Mouse (Mus musculus) intestine, embryonic 15.5 days (tissue): ENCODE results near the gene Usp30. TPM values are rescaled to one million over a fixed set of nuclear protein-coding genes. Genes with fewer than 3 reads are reported as not detected.

Source experiments
- ATAC-seq: fragments of 200-750 bp; cut with Nextera tagmentation; 2 replicates; pipeline ENCODE4 v1.8.0; 2017; ENCODE audit warnings: moderate TSS enrichment, moderate library complexity
- H3K27ac ChIP-seq: fragments of 300-500 bp; sonication (generic); 2 replicates; pipeline ENCODE4 v1.5.1; 2015; ENCODE audit warnings: mild to moderate bottlenecking, inconsistent platforms
- H3K27me3 ChIP-seq: fragments of 300-500 bp; sonication (generic); replicated peaks from 2 replicates; pipeline ENCODE4 v1.6.1; 2015; ENCODE audit warnings: inconsistent platforms
- H3K36me3 ChIP-seq: fragments of 300-500 bp; sonication (generic); 2 replicates; pipeline ENCODE4 v1.6.1; 2015; ENCODE audit warnings: inconsistent platforms
- H3K4me1 ChIP-seq: fragments of 300-500 bp; sonication (generic); replicated peaks from 2 replicates; pipeline ENCODE4 v1.6.1; 2015; ENCODE audit warnings: inconsistent platforms
- H3K4me2 ChIP-seq: fragments of 300-500 bp; sonication (generic); replicated peaks from 2 replicates; pipeline ENCODE4 v1.6.1; 2015; ENCODE audit warnings: mild to moderate bottlenecking, inconsistent platforms
- H3K4me3 ChIP-seq: fragments of 300-500 bp; sonication (generic); replicated peaks from 2 replicates; pipeline ENCODE4 v1.5.1; 2015; ENCODE audit warnings: inconsistent platforms
- H3K9ac ChIP-seq: fragments of 300-500 bp; sonication (generic); 2 replicates; pipeline ENCODE4 v1.6.1; 2015; ENCODE audit warnings: inconsistent platforms
- H3K9me3 ChIP-seq: fragments of 300-500 bp; sonication (generic); 2 replicates; pipeline ENCODE4 v1.6.1; 2016; ENCODE audit warnings: inconsistent platforms
- WGBS: fragments of 180-500 bp; shearing (Covaris S2); methylation state at CpG from one replicate; pipeline ENCODE4 v1.1.7; 2015; 5-methylcytosine and 5-hydroxymethylcytosine counted together
- polyA plus RNA-seq: library from polyadenylated mRNA; unstranded; fragments of >200 nt; fragmentation: Nextera tagmentation; extraction: Ambion mirVana; gene quantifications from 2 replicates; pipeline ENCODE4 v1.2.1, GENCODE M21; 2015

Gene Usp30
- polyA plus RNA-seq: 10.3 and 10.5 TPM in 2 replicates

DNA sequence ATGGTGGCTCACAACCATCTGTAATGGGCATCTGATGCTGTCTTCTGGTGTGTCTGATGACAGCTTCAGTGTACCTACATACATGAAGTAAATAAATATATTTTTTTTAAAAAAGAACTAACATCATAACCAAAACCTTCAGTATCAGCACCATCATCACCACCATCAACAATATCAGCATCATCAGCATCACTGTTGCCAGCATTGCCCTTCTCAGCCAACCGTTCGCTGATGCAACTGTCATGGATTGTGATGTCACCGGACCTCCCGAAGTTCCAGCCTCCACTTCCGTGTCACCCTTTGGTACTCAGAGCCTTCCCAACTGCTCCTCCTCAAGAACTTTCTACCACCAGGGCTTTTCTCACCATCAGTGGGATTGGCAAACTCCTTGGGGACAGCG lies at the start of gene Usp30:
TSS of gene Usp30 (plus strand) at position 301 of the 400 bp plus-strand sequence.
- no peak within 1 kb of the TSS for H3K4me3 ChIP-seq
- no peak for ATAC-seq

DNA sequence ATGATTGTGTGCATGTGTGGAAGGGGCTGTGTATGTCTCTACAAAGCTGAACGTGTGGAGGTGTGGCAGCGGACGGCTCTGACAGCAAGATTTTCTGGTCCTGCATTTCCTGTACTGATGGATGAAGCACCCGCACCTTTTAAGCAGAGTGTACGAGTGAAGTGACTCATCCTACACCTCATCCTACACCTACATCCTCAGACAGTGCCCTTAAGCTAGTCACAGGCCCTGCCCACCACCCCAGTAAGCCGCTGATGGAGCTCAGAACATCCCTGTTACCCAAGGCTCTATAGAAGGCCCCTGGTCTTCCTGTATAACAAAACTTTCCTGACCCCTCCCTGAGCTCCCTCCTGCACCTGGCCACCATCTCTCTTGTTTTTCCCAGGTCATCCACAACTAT lies 40.9 kb upstream of the Usp30 start:
- H3K4me3 ChIP-seq: no peak overlapping the region
- H3K4me2 ChIP-seq: no peak overlapping the region
- H3K9me3 ChIP-seq: no peaks in the 10 kb centered on the region
- 0 out of 2 replicates have a peak, but pooled peaks cover 2% of the 10 kb centered on the region for H3K4me1 ChIP-seq
- no peaks in the 10 kb centered on the region for H3K36me3 ChIP-seq
- WGBS: 52% methylated on average over 6 of the region's 6 CpGs
- H3K27ac ChIP-seq: no peak overlapping the region
- no peak for ATAC-seq
- H3K27me3 ChIP-seq: no peaks in the 10 kb centered on the region
- no peak overlapping the region for H3K9ac ChIP-seq

More for the DNA sequence above, at the start of gene Usp30:
- H3K4me1 ChIP-seq: no peaks in the 10 kb centered on the region
- no peaks in the 10 kb centered on the region for H3K9me3 ChIP-seq
- no peak within 1 kb of the TSS for H3K9ac ChIP-seq
- H3K4me2 ChIP-seq: no peak within 1 kb of the TSS
- H3K36me3 ChIP-seq: no peaks in the 10 kb centered on the region
- WGBS: 92% methylated on average over 6 of the region's 6 CpGs
- H3K27ac ChIP-seq: no peak within 1 kb of the TSS
- no peaks in the 10 kb centered on the region for H3K27me3 ChIP-seq

DNA sequence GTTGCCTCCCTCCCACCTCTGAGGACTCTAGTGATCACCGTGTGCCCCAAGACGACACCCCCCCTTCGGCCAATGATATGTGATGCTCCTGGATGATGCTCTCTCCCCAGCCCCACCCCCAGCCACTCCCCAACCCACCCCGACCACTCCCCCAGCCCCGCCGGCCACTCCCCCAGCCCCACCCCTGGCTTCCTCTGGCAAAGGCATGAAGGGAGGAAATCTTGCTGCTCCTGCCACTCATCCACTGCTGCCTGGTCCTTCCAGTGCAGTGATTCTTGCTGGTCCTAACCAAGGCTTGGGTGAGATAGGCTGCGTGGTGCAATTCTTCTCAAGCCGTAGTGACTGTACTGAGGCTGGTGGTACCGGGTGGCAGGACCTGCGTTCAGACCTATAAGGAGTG lies 40.4 kb upstream of the Usp30 start:
- Histone ChIP-seq H3K9ac (no peak overlapping the region), H3K4me2 (no peak overlapping the region), H3K9me3 (no peaks in the 10 kb centered on the region), H3K27ac (no peak overlapping the region), H3K4me1 (0 out of 2 replicates have a peak, but pooled peaks cover 2% of the 10 kb centered on the region), H3K36me3 (no peaks in the 10 kb centered on the region), H3K27me3 (no peaks in the 10 kb centered on the region), H3K4me3 (no peak overlapping the region)
- 14% methylated on average over 10 of the region's 10 CpGs for WGBS
- peak; percentile 57 for ATAC-seq

DNA sequence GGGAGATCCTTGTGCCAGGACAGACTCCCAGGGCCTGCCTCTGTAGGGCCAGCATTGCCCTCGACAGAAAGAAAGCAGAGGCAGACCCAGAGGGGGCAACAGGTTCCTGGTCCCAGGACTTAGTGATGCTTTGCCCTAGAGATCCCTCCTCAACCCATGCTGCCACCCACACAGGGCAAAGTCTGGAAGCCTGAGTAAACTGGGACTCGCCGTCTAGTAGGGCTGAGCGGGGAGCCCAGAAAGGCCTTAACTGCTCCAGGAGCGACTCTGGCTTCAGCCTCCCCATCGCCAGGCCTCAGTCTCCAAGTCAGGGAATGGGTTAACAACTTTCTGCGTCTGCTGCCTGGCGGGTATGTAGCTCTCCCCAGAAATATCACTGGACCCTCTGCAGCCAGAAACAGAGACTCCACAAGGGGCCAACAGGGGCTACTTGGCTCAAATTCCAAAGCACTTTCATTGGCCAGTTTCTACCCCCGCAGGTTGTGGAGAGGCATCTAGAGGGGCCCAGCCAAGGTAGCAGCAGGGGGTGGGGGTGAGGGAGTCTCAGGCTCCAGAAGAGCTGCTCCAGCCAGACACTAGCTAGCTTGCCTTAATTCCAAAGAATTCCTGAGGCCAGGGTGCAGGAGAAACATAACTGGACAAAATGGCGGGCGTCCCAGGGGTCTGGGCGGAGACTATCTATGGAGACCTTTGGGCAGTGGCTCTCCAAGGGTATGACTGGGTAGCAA lies 37.9 kb upstream of the Usp30 start:
- no peak for ATAC-seq
- Histone ChIP-seq H3K27ac (no peak overlapping the region), H3K9me3 (no peaks in the 10 kb centered on the region), H3K4me3 (no peak overlapping the region), H3K4me2 (no peak overlapping the region), H3K27me3 (no peaks in the 10 kb centered on the region), H3K4me1 (0 out of 2 replicates have a peak, but pooled peaks cover 5% of the 10 kb centered on the region), H3K9ac (no peak overlapping the region), H3K36me3 (no peaks in the 10 kb centered on the region)
- WGBS: 86% methylated on average over 12 of the region's 12 CpGs

DNA sequence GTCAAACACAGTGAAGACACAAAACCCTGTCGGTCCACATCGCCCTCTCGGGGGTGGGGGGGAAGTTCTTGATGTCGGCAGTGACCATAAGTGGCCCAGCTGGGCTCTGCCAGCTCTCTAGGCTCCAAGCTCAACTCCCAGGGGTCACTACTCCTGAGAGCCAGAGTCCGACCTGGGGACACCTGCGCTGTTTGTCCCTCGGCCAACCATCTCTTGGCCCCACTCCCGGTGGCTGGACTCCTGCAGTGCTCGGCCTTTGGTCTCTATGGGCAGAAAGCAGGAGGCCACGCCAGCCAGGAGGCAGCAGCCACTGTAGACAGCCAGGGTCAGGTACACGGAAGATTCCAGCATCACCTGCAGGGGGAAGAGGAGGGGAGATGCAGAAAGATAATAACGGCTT lies 37.1 kb upstream of the Usp30 start:
- Histone ChIP-seq H3K9me3 (no peaks in the 10 kb centered on the region), H3K4me1 (0 out of 2 replicates have a peak, but pooled peaks cover 5% of the 10 kb centered on the region), H3K4me3 (no peak overlapping the region), H3K27me3 (no peaks in the 10 kb centered on the region), H3K4me2 (no peak overlapping the region), H3K27ac (no peak overlapping the region), H3K9ac (no peak overlapping the region), H3K36me3 (no peaks in the 10 kb centered on the region)
- no peak for ATAC-seq
- WGBS: 77% methylated on average over 12 of the region's 12 CpGs

DNA sequence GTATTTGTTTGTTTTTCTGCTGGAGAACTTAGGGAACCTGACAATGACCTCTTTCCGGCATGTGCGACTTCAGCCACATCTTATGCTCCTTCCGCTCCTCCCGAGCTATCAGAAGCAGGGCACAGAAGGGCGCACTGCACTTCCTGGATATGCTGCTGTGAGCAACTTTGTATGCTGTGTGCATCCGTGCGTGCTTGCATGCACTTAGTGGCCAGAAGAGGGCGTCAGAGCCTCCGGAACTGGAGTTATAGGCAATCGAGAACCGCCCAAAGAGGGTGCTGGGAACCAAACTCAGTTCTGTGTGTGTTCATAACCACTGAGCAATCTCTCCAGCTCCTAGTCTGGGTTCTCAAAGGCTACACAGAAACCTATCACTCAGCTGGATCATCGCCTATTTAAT lies 34.6 kb upstream of the Usp30 start:
- Histone ChIP-seq H3K4me3 (no peak overlapping the region), H3K9me3 (no peaks in the 10 kb centered on the region), H3K9ac (no peak overlapping the region), H3K4me1 (0 out of 2 replicates have a peak, but pooled peaks cover 3% of the 10 kb centered on the region), H3K27ac (no peak overlapping the region), H3K4me2 (no peak overlapping the region), H3K27me3 (no peaks in the 10 kb centered on the region), H3K36me3 (no peaks in the 10 kb centered on the region)
- no peak for ATAC-seq
- 89% methylated on average over 12 of the region's 12 CpGs for WGBS

DNA sequence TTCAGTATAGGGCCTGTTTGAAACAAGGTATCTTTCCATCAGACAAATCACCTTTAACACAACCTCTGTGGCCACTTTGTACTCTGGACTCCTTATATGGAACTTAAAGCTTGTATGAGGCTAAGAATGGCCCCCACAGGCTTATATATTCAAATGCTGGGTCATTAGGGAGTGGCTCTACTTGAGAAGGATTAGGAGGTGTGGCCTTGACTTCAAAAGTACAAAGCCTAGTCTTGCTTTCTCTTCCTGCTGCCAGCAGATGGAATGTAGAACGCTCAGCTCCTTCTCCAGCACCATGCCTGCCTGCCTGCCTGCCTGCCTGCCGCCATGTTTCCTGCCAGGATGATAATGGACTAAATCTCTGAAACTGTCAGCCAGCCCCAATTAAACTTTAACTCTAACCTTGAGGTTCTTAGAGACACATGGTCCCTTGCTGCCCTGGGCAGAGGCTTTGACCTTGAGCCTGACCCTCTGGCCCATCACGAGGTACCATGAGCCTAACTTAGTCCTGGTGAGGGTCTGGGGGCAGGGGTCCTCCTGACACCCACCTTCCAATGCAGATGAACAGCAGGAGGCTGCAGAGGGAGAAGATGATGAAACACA lies 33.0 kb upstream of the Usp30 start:
- Histone ChIP-seq H3K27me3 (no peaks in the 10 kb centered on the region), H3K9me3 (no peaks in the 10 kb centered on the region), H3K4me3 (no peak overlapping the region), H3K36me3 (no peaks in the 10 kb centered on the region), H3K9ac (no peak overlapping the region), H3K4me2 (no peak overlapping the region), H3K4me1 (0 out of 2 replicates have a peak, but pooled peaks cover 5% of the 10 kb centered on the region), H3K27ac (no peak overlapping the region)
- ATAC-seq: no peak
- WGBS: 78% methylated on average over 3 of the region's 3 CpGs

DNA sequence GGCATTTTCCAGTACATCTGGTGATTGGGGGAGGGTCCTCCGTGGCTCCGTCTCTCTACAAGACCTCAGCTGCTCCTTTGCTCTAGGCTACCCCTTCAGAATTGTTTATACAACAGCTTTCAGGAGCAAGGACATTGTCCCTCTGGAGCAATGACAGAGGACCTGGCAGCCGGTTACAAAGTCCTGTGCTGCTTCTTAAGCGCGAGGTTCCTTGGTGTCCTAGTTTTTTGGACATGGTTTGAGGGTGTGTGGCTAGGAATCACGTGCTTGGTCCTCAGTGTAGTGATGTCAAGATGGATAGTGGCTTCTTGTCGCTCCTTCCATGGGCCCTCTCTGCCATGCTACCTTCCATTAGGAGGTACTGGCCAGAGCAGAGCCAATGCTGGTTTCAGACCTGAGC lies 30.9 kb upstream of the Usp30 start:
- no peak for ATAC-seq
- 73% methylated on average over 7 of the region's 7 CpGs for WGBS
- Histone ChIP-seq H3K4me3 (no peak overlapping the region), H3K4me2 (no peak overlapping the region), H3K4me1 (0 out of 2 replicates have a peak, but pooled peaks cover 5% of the 10 kb centered on the region), H3K9ac (no peak overlapping the region), H3K27me3 (no peaks in the 10 kb centered on the region), H3K27ac (no peak overlapping the region), H3K36me3 (no peaks in the 10 kb centered on the region), H3K9me3 (no peaks in the 10 kb centered on the region)

DNA sequence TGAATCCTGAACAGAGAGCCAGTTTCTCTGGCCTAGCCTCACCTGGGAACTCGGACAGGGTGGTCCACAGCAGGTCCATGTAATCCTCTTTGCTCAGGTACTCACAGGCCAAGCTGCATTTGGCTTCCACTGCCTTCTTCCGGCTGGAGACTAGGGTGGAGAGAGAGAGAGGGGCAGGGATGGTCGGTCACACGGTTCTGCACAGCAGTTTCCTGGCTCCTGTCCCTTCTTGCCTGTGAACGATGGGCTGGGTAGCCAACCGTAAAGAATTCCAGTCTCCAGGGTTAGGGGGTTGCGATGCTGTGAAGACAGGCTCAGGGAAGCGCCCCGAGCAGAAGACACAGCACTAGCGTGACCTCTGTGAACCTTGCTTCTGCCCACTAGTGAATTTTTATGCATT lies 30.1 kb upstream of the Usp30 start:
- no peak for ATAC-seq

DNA sequence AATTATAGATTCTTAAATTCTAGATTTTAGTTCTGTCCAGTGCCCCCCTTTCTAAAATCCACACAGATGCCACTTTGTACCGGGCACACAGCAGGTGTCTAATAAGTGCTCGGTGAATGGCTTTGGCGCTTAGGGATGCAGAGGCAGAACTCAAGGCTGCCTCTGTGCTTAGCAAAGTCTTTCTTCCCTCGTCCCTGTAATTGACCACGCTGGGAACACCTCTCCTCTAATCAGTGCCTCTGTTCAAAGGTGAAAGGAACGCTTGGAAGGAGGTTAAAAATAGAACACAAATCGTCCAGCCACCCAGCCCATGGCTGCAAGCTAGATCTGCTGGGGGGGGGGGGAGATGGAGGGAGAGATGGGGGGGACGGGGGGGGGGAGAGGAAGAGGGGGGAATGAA lies 24.8 kb upstream of the Usp30 start:
- Histone ChIP-seq H3K27me3 (no peaks in the 10 kb centered on the region), H3K4me3 (no peak overlapping the region), H3K9me3 (no peaks in the 10 kb centered on the region), H3K36me3 (no peaks in the 10 kb centered on the region), H3K4me2 (peak overlapping the region; percentile 39; the same call in 1 of the 2 replicates), H3K9ac (no peak overlapping the region), H3K27ac (no peak overlapping the region), H3K4me1 (peaks cover 10% of the 10 kb centered on the region; the same call in 1 of the 2 replicates)
- 31% methylated on average over 7 of the region's 8 CpGs for WGBS
- ATAC-seq: peak; percentile 44

More for the DNA sequence above, 30.1 kb upstream of the Usp30 start:
- no peak overlapping the region for H3K9ac ChIP-seq
- H3K27ac ChIP-seq: no peak overlapping the region
- 0 out of 2 replicates have a peak, but pooled peaks cover 5% of the 10 kb centered on the region for H3K4me1 ChIP-seq
- no peak overlapping the region for H3K4me3 ChIP-seq
- no peaks in the 10 kb centered on the region for H3K36me3 ChIP-seq
- H3K27me3 ChIP-seq: no peaks in the 10 kb centered on the region
- 67% methylated on average over 10 of the region's 10 CpGs for WGBS
- no peak overlapping the region for H3K4me2 ChIP-seq
- H3K9me3 ChIP-seq: no peaks in the 10 kb centered on the region

DNA sequence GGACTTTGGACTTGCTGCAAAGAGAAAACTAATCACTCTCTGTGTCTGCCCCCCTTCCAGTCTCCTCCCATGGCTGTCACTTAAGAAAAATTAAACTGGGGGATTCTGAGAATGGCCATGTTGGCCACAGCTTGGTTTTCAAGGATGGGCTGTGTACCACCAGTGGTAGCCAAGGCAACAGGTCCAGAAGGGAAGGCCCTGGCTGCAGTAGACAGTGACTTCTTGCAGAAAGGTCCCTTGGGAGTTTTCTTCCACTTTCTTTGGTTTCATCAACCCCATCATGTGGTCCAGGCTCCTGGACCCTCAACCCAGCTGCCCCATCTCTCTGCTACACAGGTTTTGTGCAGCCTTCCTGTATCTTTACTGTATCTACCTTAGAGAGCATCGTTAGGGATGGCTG lies 24.4 kb upstream of the Usp30 start:
- Histone ChIP-seq H3K9me3 (no peaks in the 10 kb centered on the region), H3K36me3 (no peaks in the 10 kb centered on the region), H3K27ac (peak overlapping the region; percentile 74), H3K9ac (no peak overlapping the region), H3K4me3 (no peak overlapping the region), H3K4me1 (peaks cover 10% of the 10 kb centered on the region; the same call in 1 of the 2 replicates), H3K27me3 (no peaks in the 10 kb centered on the region), H3K4me2 (peak overlapping the region; percentile 39)
- 77% methylated on average over 1 of the region's 1 CpGs for WGBS
- ATAC-seq: peak; percentile 48

DNA sequence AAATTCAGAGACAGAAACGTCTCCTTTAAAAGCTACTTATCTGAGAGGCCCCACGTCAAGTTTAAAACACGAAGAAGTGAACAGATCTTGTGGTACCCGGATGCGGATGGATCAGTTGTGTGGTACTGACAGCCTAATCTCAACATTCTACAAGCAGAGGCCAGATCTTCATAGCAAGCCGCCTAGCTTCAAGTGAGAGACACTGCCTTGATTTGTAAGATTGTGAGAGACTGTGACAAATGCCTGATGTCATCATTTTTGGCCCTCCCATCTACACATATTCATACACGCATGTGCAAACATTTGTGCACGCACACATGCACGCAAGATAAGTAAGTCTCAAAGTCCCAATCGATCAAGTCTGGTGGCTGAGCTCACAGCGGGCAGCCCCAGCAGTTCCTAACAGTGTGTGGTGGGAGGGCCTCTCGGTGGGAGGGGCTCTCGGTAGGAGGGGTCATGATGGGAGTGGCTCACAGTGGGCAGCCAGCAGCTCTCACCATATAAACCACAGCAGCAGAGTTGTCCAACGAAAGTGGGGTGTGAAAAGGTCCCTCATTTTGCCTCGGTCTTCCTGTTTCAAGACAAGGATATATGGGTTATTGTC lies 23.8 kb upstream of the Usp30 start:
- Histone ChIP-seq H3K4me1 (peaks cover 10% of the 10 kb centered on the region; the same call in 1 of the 2 replicates), H3K27ac (peak overlapping the region; percentile 74), H3K9me3 (no peaks in the 10 kb centered on the region), H3K4me3 (no peak overlapping the region), H3K9ac (0 out of 2 replicates have a peak overlapping the region, but pooled peaks have one; percentile 6), H3K36me3 (no peaks in the 10 kb centered on the region), H3K4me2 (peak overlapping the region; percentile 39), H3K27me3 (no peaks in the 10 kb centered on the region)
- WGBS: 12% methylated on average over 15 of the region's 15 CpGs
- peak; percentile 94 for ATAC-seq
